10 mouse cellular contexts compared by ENCODE assay signal in genomic region chr11:88763371-88763770, GRCm38 (mm10).
"Had no signal": no experiment of that assay in that cellular context is flagged by ENCODE, and none has a peak within 500 bp of the region (broad histone marks: within the 10 kb centered on the region; RNA-seq: fewer than 3 reads in every experiment).

No protein-coding gene starts in this region.

- H3K4me2 ChIP-seq: liver, embryonic 13.5 days; midbrain, embryonic 11.5 days had no signal

- H3K27me3 ChIP-seq: liver, embryonic 13.5 days had no signal

- H3K9ac ChIP-seq: liver, embryonic 13.5 days had no signal

- H3K4me3 ChIP-seq: liver, embryonic 13.5 days had no signal

- H3K27ac ChIP-seq: liver, embryonic 13.5 days had no signal

- DNase-seq: kidney, postnatal 14 days; kidney, postnatal 4 days; liver, embryonic 13.5 days; lung, adult 2 months; lung, postnatal 14 days; lung, postnatal 4 days; midbrain, embryonic 14.5 days; thymus, adult 18-20 months; thymus, postnatal 36 days had no signal

- H3K4me1 ChIP-seq: liver, embryonic 13.5 days had no signal

- H3K36me3 ChIP-seq: liver, embryonic 13.5 days had no signal

- H3K9me3 ChIP-seq: liver, embryonic 13.5 days had no signal
